ENCODE assay signal across 9 mouse cellular contexts in genomic region chr4:99828739-99829093, GRCm38 (mm10). TPM values are rescaled to one million over a fixed set of nuclear protein-coding genes. Genes with fewer than 3 reads are reported as not detected.
DNase-seq lines count a peak whose midpoint lies in the region; ATAC-seq and TF ChIP-seq lines count a peak whose summit lies in the region.
"Had no signal": no experiment of that assay in that cellular context is flagged by ENCODE, and none has a peak within 500 bp of the region (broad histone marks: within the 10 kb centered on the region; RNA-seq: fewer than 3 reads in every experiment).

No protein-coding gene starts in this region.

- under 1% methylated on average over 7 of the region's 7 CpGs for whole genome bisulfite sequencing in heart, postnatal 0 days
- WGBS in hindbrain, embryonic 14.5 days, result under 1% methylated on average over 7 of the region's 7 CpGs
- WGBS in midbrain, embryonic 13.5 days, result 0% methylated on average over 7 of the region's 7 CpGs

- peak; percentile 5 for DNase-seq in heart, postnatal 0 days (ENCODE audit: low spot score)
- no peak for DNase-seq in heart, postnatal 10 days
- DNase-seq in hindbrain, embryonic 14.5 days (ENCODE audit: low spot score), result no peak
- DNase-seq in adipocyte (ENCODE audit: low spot score), result no peak
- no peak for DNase-seq in ovary, postnatal 10 days (ENCODE audit: low spot score)
- no peak for DNase-seq in left cerebral cortex, postnatal 10 days (ENCODE audit: extremely low spot score in 1 of 2, low spot score in 2 of 2)

- no peak for TF ChIP-seq EP300 in heart, postnatal 0 days (IDR thresholded peaks at IDR 0.05; ENCODE audit: low read depth)

- peak overlapping the region; percentile 70 for H3K4me3 ChIP-seq in heart, postnatal 0 days (ENCODE audit: low read depth, low read length)
- H3K4me3 ChIP-seq in bone marrow macrophage, adult 2 months (ENCODE audit: insufficient read depth, low read length), result peak overlapping the region; percentile 99
- peak overlapping the region; percentile 63 for H3K4me3 ChIP-seq in hindbrain, embryonic 14.5 days (replicated peaks; ENCODE audit: low read length)
- H3K4me3 ChIP-seq in midbrain, embryonic 13.5 days (replicated peaks), result peak overlapping the region; percentile 71

- no peaks in the 10 kb centered on the region for H3K27me3 ChIP-seq in heart, postnatal 0 days (ENCODE audit: control insufficient read depth, insufficient read depth, low read length)
- no peaks in the 10 kb centered on the region for H3K27me3 ChIP-seq in hindbrain, embryonic 14.5 days (ENCODE audit: control insufficient read depth, insufficient read depth, low read length)
- no peaks in the 10 kb centered on the region for H3K27me3 ChIP-seq in midbrain, embryonic 13.5 days
- H3K27me3 ChIP-seq: Patski had no signal

- no peak for TF ChIP-seq CTCF in heart, postnatal 0 days (IDR thresholded peaks at IDR 0.05; ENCODE audit: low read depth)
- no peak for TF ChIP-seq CTCF in bone marrow macrophage, adult 2 months (IDR thresholded peaks at IDR 0.05; ENCODE audit: low read depth, low read length)

- no peaks in the 10 kb centered on the region for H3K9me3 ChIP-seq in heart, postnatal 0 days (replicated peaks; ENCODE audit: control insufficient read depth, low read length)
- H3K9me3 ChIP-seq in hindbrain, embryonic 14.5 days (ENCODE audit: control insufficient read depth, low read length), result no peaks in the 10 kb centered on the region
- no peaks in the 10 kb centered on the region for H3K9me3 ChIP-seq in midbrain, embryonic 13.5 days

- no peak for TF ChIP-seq POLR2A in bone marrow macrophage, adult 2 months (IDR thresholded peaks at IDR 0.05; ENCODE audit: borderline replicate concordance, low read depth, low read length)

- no peaks in the 10 kb centered on the region for H3K36me3 ChIP-seq in heart, postnatal 0 days (replicated peaks; ENCODE audit: control insufficient read depth, insufficient read depth, low read length)
- no peaks in the 10 kb centered on the region for H3K36me3 ChIP-seq in hindbrain, embryonic 14.5 days (replicated peaks; ENCODE audit: control insufficient read depth, insufficient read depth)
- H3K36me3 ChIP-seq in midbrain, embryonic 13.5 days, result no peaks in the 10 kb centered on the region

- H3K4me2 ChIP-seq in heart, postnatal 0 days (ENCODE audit: low read depth, low read length), result peak overlapping the region; percentile 68
- H3K4me2 ChIP-seq in hindbrain, embryonic 14.5 days (replicated peaks), result peak overlapping the region; percentile 61
- peak overlapping the region; percentile 60 for H3K4me2 ChIP-seq in midbrain, embryonic 13.5 days (replicated peaks)

- peak; percentile 8; the same call in 1 of the 2 replicates for ATAC-seq in heart, postnatal 0 days (ENCODE audit: insufficient read depth, low read depth)
- no peak; the same call in 1 of the 2 replicates for ATAC-seq in hindbrain, embryonic 14.5 days (ENCODE audit: low FRiP score)
- ATAC-seq in midbrain, embryonic 13.5 days, result no peak; the same call in 1 of the 2 replicates

- peaks cover 12% of the 10 kb centered on the region; the same call in 1 of the 2 replicates for H3K4me1 ChIP-seq in heart, postnatal 0 days (ENCODE audit: control insufficient read depth, insufficient read depth)
- no peaks in the 10 kb centered on the region for H3K4me1 ChIP-seq in bone marrow macrophage, adult 2 months (ENCODE audit: control insufficient read depth, insufficient read depth, low read length)
- 0 out of 2 replicates have a peak, but pooled peaks cover 3% of the 10 kb centered on the region for H3K4me1 ChIP-seq in hindbrain, embryonic 14.5 days (replicated peaks; ENCODE audit: control insufficient read depth, insufficient read depth, low read length)
- H3K4me1 ChIP-seq in midbrain, embryonic 13.5 days (replicated peaks), result peaks cover 13% of the 10 kb centered on the region

- peak overlapping the region; percentile 61 for H3K9ac ChIP-seq in heart, postnatal 0 days (replicated peaks; ENCODE audit: low read depth, low read length)
- peak overlapping the region; percentile 85 for H3K9ac ChIP-seq in hindbrain, embryonic 14.5 days
- peak overlapping the region; percentile 85 for H3K9ac ChIP-seq in midbrain, embryonic 13.5 days (replicated peaks)

- no peak overlapping the region for H3K27ac ChIP-seq in heart, postnatal 0 days (ENCODE audit: low read depth)
- no peak overlapping the region for H3K27ac ChIP-seq in bone marrow macrophage, adult 2 months (ENCODE audit: insufficient read depth, low read depth, low read length)
- H3K27ac ChIP-seq in hindbrain, embryonic 14.5 days, result peak overlapping the region; percentile 96
- peak overlapping the region; percentile 97 for H3K27ac ChIP-seq in midbrain, embryonic 13.5 days

- intact Hi-C loops in heart, postnatal 10 days (cut with DNase I), result no loop called here
- intact Hi-C loops in left cerebral cortex, postnatal 10 days (cut with DNase I), result no loop called here

RNA-seq across cellular contexts. Expression of gene Efcab7, which starts 0.3 kb away (rescaled TPM):
- total RNA-seq in heart, postnatal 0 days (2014; rRNA removed; ENCODE audit: low replicate concordance), result 3.7 TPM in 1 of 2 replicates, not detected in the other
- 5.9 and 6.1 TPM in 2 replicates for polyA plus RNA-seq in heart, postnatal 0 days (2015; fragmentation: Nextera tagmentation; extraction: Ambion mirVana)
- 1 to 10 TPM; 2.7 to 2.8 TPM for total RNA-seq in heart, postnatal 10 days (2021)
- 3.6 and 5.7 TPM in 2 replicates for polyA plus RNA-seq in bone marrow macrophage, adult 2 months (2012; ENCODE audit: insufficient read depth, insufficient read length, missing spikeins)
- 10.7 and 14.4 TPM in 2 replicates for polyA plus RNA-seq in hindbrain, embryonic 14.5 days (2014; fragmentation: Nextera tagmentation; extraction: Ambion mirVana)
- 19.7 and 22.7 TPM in 2 replicates for polyA plus RNA-seq in midbrain, embryonic 13.5 days (2015; fragmentation: Nextera tagmentation; extraction: Ambion mirVana)
- total RNA-seq in left cerebral cortex, postnatal 10 days (2021), result 1 to 10 TPM; 7.5 to 8.0 TPM

Comparison
In these comparisons a context has a peak if more than half of its experiments do, and no peak if none do; other contexts are left out.
1. H3K27ac ChIP-seq: peak in hindbrain, embryonic 14.5 days (single experiment) and midbrain, embryonic 13.5 days (single experiment); none in heart, postnatal 0 days (single experiment) and bone marrow macrophage, adult 2 months (single experiment).
2. Peak in every context shown above with its lines, with median percentiles within 50 percentile points of each other: H3K4me2 ChIP-seq, H3K4me3 ChIP-seq and H3K9ac ChIP-seq.